Mouse (Mus musculus): Measurements from ENCODE around the gene Ccr1l1. TPM values are rescaled to one million over a fixed set of nuclear protein-coding genes. Genes with fewer than 3 reads are reported as not detected.

Gene Ccr1l1
- polyA plus RNA-seq, 1 experiment from 2014 or later: not detected

- Histone ChIP-seq H3K27ac (ENCODE audit: low read depth, low read length) (no peak overlapping the region), H3K9ac (ENCODE audit: low read depth, low read length) (no peak overlapping the region), H3K4me1 (ENCODE audit: control insufficient read depth, insufficient read depth, low read depth, low read length) (peaks cover 2% of the 10 kb centered on the region; the same call in 1 of the 2 replicates), H3K4me2 (ENCODE audit: low read length) (no peak overlapping the region), H3K36me3 (ENCODE audit: control insufficient read depth, insufficient read depth, low read length) (no peaks in the 10 kb centered on the region), H3K27me3 (replicated peaks; ENCODE audit: control insufficient read depth, insufficient read depth, low read length) (no peaks in the 10 kb centered on the region), H3K9me3 (ENCODE audit: control insufficient read depth, low read length) (no peaks in the 10 kb centered on the region), H3K4me3 (ENCODE audit: low read length) (no peak overlapping the region)
- WGBS: 63% methylated on average over 16 of the region's 16 CpGs
- no peak for ATAC-seq
These were observed 50.8 kb downstream of the Ccr1l1 start for GRCm38 (mm10) chr9:123927281-123927960.

Other genes starting within 250 kb of the Ccr1l1 start
- 0.07 and 0.18 TPM in 2 replicates for gene Cxcr6, start 171.9 kb downstream of the Ccr1l1 start, polyA plus RNA-seq (2015; fragmentation: Nextera tagmentation; extraction: Ambion mirVana)
- gene Fyco1, start 126.5 kb downstream of the Ccr1l1 start, polyA plus RNA-seq (2015; fragmentation: Nextera tagmentation; extraction: Ambion mirVana): 14.7 and 17.0 TPM in 2 replicates
- gene Xcr1, start 116.4 kb downstream of the Ccr1l1 start, polyA plus RNA-seq (2015; fragmentation: Nextera tagmentation; extraction: Ambion mirVana): 0.04 and 0.07 TPM in 2 replicates
- gene Ccr1, start 9.7 kb downstream of the Ccr1l1 start, polyA plus RNA-seq (2015; fragmentation: Nextera tagmentation; extraction: Ambion mirVana): 0.70 and 0.76 TPM in 2 replicates
- gene Ccr3, start 43.6 kb upstream of the Ccr1l1 start, polyA plus RNA-seq (2015; fragmentation: Nextera tagmentation; extraction: Ambion mirVana): not detected in 2 replicates
- 0.18 and 0.42 TPM in 2 replicates for gene Ccr2, start 123.5 kb upstream of the Ccr1l1 start, polyA plus RNA-seq (2015; fragmentation: Nextera tagmentation; extraction: Ambion mirVana)
- 0.66 and 1.1 TPM in 2 replicates for gene Ccr5, start 143.1 kb upstream of the Ccr1l1 start, polyA plus RNA-seq (2015; fragmentation: Nextera tagmentation; extraction: Ambion mirVana)

Data from hindbrain, embryonic 16.5 days (tissue).